Mouse (Mus musculus): ENCODE measurements at regions not wholly inside any gene's neighbourhood (a gene's known extent, or its start where the extent isn't known, plus 50 kb on each side); places are given as distances from the start of the nearest gene placed in this dataset.

GRCm38 (mm10) chr6:13305873-13306272 is 81.1 kb upstream of the Vwde start:
- no peaks in the 10 kb centered on the region for H3K36me3 ChIP-seq
- H3K27ac ChIP-seq (replicated peaks): no peak overlapping the region
- H3K4me3 ChIP-seq: no peak overlapping the region
- no peaks in the 10 kb centered on the region for H3K4me1 ChIP-seq (replicated peaks)
- WGBS: 83% methylated on average over 5 of the region's 5 CpGs
- no peaks in the 10 kb centered on the region for H3K27me3 ChIP-seq
- H3K9me3 ChIP-seq: no peaks in the 10 kb centered on the region
- H3K9ac ChIP-seq: no peak overlapping the region
- no peak overlapping the region for H3K4me2 ChIP-seq
- ATAC-seq (ENCODE audit: low read depth): no peak

- no peaks in the 10 kb centered on the region for H3K4me1 ChIP-seq (replicated peaks)
- H3K9ac ChIP-seq: no peak overlapping the region
- no peak overlapping the region for H3K27ac ChIP-seq (replicated peaks)
- 89% methylated on average over 3 of the region's 3 CpGs for WGBS
- ATAC-seq (ENCODE audit: low read depth): no peak
- H3K4me2 ChIP-seq: no peak overlapping the region
- no peaks in the 10 kb centered on the region for H3K9me3 ChIP-seq
- H3K36me3 ChIP-seq: no peaks in the 10 kb centered on the region
- no peaks in the 10 kb centered on the region for H3K27me3 ChIP-seq
- H3K4me3 ChIP-seq: no peak overlapping the region
Measured at GRCm38 (mm10) chr6:13298171-13298570, 73.4 kb upstream of the Vwde start.

GRCm38 (mm10) chr6:13297110-13297509 is 72.3 kb upstream of the Vwde start:
- WGBS: 64% methylated on average over 3 of the region's 3 CpGs
- no peak overlapping the region for H3K4me2 ChIP-seq
- no peaks in the 10 kb centered on the region for H3K36me3 ChIP-seq
- peak; percentile 40; the same call in 1 of the 2 replicates for ATAC-seq (ENCODE audit: low read depth)
- H3K27me3 ChIP-seq: no peaks in the 10 kb centered on the region
- H3K9ac ChIP-seq: no peak overlapping the region
- H3K4me1 ChIP-seq (replicated peaks): no peaks in the 10 kb centered on the region
- H3K27ac ChIP-seq (replicated peaks): peak overlapping the region; percentile 52; the same call in 1 of the 2 replicates
- no peak overlapping the region for H3K4me3 ChIP-seq
- no peaks in the 10 kb centered on the region for H3K9me3 ChIP-seq

- Histone ChIP-seq H3K9ac (no peak overlapping the region), H3K27me3 (no peaks in the 10 kb centered on the region), H3K27ac (replicated peaks) (no peak overlapping the region), H3K4me1 (replicated peaks) (no peaks in the 10 kb centered on the region), H3K4me2 (no peak overlapping the region), H3K4me3 (no peak overlapping the region), H3K36me3 (no peaks in the 10 kb centered on the region), H3K9me3 (no peaks in the 10 kb centered on the region)
- 98% methylated on average over 2 of the region's 2 CpGs for WGBS
- ATAC-seq (ENCODE audit: low read depth): no peak
Measured at GRCm38 (mm10) chr6:13296041-13296440, 71.3 kb upstream of the Vwde start.

GRCm38 (mm10) chr6:13294393-13294792 is 69.6 kb upstream of the Vwde start:
- Histone ChIP-seq H3K27ac (replicated peaks) (no peak overlapping the region), H3K4me3 (no peak overlapping the region), H3K4me2 (no peak overlapping the region), H3K9me3 (no peaks in the 10 kb centered on the region), H3K4me1 (replicated peaks) (no peaks in the 10 kb centered on the region), H3K9ac (no peak overlapping the region), H3K27me3 (no peaks in the 10 kb centered on the region), H3K36me3 (no peaks in the 10 kb centered on the region)
- ATAC-seq (ENCODE audit: low read depth): no peak
- 81% methylated on average over 4 of the region's 4 CpGs for WGBS

- Histone ChIP-seq H3K4me3 (no peak overlapping the region), H3K36me3 (no peaks in the 10 kb centered on the region), H3K4me2 (no peak overlapping the region), H3K4me1 (replicated peaks) (no peaks in the 10 kb centered on the region), H3K27ac (replicated peaks) (no peak overlapping the region), H3K9me3 (no peaks in the 10 kb centered on the region), H3K27me3 (no peaks in the 10 kb centered on the region), H3K9ac (no peak overlapping the region)
- no peak for ATAC-seq (ENCODE audit: low read depth)
- WGBS: 63% methylated on average over 1 of the region's 1 CpGs
Measured at GRCm38 (mm10) chr6:13288500-13288899, 63.7 kb upstream of the Vwde start.

GRCm38 (mm10) chr6:13287812-13288211 is 63.0 kb upstream of the Vwde start:
- Histone ChIP-seq H3K9me3 (no peaks in the 10 kb centered on the region), H3K9ac (no peak overlapping the region), H3K27me3 (no peaks in the 10 kb centered on the region), H3K4me1 (replicated peaks) (no peaks in the 10 kb centered on the region), H3K4me3 (no peak overlapping the region), H3K27ac (replicated peaks) (no peak overlapping the region), H3K36me3 (no peaks in the 10 kb centered on the region), H3K4me2 (no peak overlapping the region)
- no peak for ATAC-seq (ENCODE audit: low read depth)
- 85% methylated on average over 4 of the region's 4 CpGs for WGBS

- Histone ChIP-seq H3K4me2 (no peak overlapping the region), H3K4me1 (replicated peaks) (no peaks in the 10 kb centered on the region), H3K9ac (no peak overlapping the region), H3K27ac (replicated peaks) (no peak overlapping the region), H3K4me3 (no peak overlapping the region), H3K36me3 (no peaks in the 10 kb centered on the region), H3K9me3 (no peaks in the 10 kb centered on the region), H3K27me3 (no peaks in the 10 kb centered on the region)
- 64% methylated on average over 6 of the region's 6 CpGs for WGBS
- ATAC-seq (ENCODE audit: low read depth): peak; percentile 50; the same call in 1 of the 2 replicates
Measured at GRCm38 (mm10) chr6:13286542-13287273, 61.9 kb upstream of the Vwde start.

GRCm38 (mm10) chr6:13280835-13281234 is 56.1 kb upstream of the Vwde start:
- Histone ChIP-seq H3K4me2 (no peak overlapping the region), H3K27ac (replicated peaks) (no peak overlapping the region), H3K9me3 (no peaks in the 10 kb centered on the region), H3K4me3 (no peak overlapping the region), H3K4me1 (replicated peaks) (no peaks in the 10 kb centered on the region), H3K9ac (no peak overlapping the region), H3K36me3 (no peaks in the 10 kb centered on the region), H3K27me3 (no peaks in the 10 kb centered on the region)
- 2% methylated on average over 3 of the region's 3 CpGs for WGBS
- no peak for ATAC-seq (ENCODE audit: low read depth)

Data from neural tube, embryonic 13.5 days (tissue).